Mouse (Mus musculus) cerebellum, adult 9-11 months (tissue): ENCODE data around the gene Fem1a.
A peak's percentile ranks its signal among the peaks of the same experiment; 100 is the strongest.

Experiments
- DNase-seq: peaks from one replicate; pipeline ENCODE4 v3.0.0; 2022

The Fem1a gene

DNA sequence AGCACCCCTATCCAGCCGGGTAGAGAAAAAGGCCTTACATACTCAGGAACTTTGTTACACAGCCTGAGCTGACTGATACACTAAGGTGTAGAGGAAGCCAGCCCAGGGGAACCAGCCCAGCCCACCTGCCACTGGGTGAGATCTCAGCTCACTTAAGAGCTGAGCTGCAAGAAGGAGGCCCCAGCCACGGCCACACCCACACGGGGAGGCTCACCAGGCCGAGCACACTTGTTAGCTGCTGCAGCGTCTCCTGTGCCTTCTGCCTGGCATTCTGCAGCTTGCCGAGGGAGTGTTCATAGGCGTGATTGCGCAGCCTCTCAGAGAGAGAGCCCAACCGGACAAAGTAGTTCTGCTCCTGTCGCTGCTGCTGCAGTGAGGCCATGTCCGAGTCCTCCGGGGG, 24.6 kb downstream of the Fem1a start:
- no peak for DNase-seq

GRCm38 (mm10) chr17:56282802-56283201, 26.2 kb downstream of the Fem1a start:
- peak; percentile 25 for DNase-seq

DNA sequence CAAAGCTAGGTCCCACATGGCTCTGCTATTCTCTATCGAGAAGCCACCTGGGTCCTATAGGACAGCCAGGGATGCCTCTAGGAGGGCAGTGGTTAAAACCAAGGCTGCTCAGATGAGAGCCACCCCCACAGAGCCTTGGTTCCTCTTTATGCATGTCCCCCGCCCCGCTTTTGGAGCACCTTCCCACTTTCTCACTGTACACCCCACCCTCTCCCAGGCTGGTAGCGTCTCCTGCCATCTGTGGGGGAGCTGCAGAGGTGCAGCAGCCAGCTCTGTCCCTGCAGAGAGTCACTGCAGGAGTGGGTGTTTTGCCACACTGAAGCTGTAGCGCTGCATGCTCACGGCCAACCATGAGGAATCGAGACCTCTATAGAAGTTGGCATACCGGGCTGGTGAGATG, 26.7 kb downstream of the Fem1a start:
- DNase-seq = no peak

GRCm38 (mm10) chr17:56285995-56286394, 29.4 kb downstream of the Fem1a start:
- DNase-seq = no peak

DNA sequence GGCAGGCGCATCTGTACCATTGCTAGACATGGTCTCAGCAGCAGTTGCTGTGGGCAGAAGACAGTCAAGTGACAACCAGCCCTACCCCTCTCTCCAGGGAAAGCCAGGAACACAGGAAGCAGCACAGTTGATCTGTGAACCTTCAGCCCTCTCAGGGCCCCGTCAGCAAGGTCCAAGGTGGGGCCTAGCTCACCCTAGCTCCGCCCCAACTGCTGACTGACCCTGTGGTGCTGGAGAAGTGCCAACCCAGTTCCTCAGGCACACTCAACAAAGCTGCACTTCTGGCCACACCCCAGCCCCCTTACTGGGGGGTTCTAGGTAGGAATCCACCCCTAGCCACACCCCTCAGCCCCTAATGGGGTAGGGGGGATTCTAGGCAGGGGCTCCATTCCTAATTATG, 31.2 kb downstream of the Fem1a start:
- no peak for DNase-seq

DNA sequence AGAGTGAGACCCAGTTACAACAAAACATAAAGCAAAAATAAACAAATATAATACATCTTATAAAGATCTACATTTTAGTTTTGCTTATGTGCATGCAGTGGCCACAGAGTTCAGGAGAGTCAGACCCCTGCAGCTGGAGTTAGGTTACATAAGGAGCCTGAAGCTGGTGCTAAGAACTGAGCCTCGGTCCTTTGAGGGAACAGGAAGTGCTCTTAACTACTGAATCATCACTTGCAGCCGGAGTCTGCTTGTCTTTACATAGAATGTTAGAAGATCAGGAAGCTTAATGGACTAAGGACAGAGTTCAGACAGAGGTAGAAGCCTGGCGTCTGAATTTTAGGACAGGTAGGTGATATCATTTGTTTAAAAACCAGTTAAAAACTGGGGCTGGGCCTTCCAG, 32.3 kb downstream of the Fem1a start:
- no peak for DNase-seq

GRCm38 (mm10) chr17:56289371-56290331, 33.0 kb downstream of the Fem1a start:
- DNase-seq = no peak

GRCm38 (mm10) chr17:56290388-56291170, 34.0 kb downstream of the Fem1a start:
- DNase-seq = no peak

- DNase-seq = peak; percentile 71
These were observed 34.5 kb downstream of the Fem1a start for GRCm38 (mm10) chr17:56291171-56291511.

DNA sequence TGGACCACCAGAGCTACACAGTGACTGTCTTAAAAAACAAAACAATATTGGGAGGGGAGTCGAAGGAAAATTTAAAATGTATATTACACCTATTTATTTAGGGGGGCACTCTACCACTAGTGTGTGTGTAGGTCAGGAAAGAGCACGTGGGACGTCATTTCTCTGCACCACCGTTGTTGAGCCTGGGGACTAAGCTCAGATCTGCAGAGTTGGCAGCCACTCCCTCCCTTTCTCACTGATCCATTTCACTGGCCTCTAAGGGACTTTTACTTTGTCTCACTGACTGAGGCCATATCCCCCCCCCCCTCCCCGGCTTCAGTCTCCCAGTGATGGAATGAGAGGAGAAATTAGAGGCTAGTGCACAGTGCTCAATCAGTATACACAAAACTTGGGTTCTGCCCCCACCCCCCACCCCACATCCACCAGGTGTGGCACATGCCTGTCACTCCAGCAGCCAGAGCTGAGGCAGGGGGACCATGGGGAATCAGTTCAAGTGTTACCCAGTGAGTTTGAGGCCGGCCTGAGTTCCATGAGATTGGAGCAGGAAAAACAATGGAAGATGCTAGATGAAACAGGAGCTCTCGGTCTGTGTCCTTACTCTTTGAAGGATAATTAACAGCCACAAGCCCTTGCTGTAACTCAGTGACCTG, 35.3 kb downstream of the Fem1a start:
- DNase-seq = no peak

DNA sequence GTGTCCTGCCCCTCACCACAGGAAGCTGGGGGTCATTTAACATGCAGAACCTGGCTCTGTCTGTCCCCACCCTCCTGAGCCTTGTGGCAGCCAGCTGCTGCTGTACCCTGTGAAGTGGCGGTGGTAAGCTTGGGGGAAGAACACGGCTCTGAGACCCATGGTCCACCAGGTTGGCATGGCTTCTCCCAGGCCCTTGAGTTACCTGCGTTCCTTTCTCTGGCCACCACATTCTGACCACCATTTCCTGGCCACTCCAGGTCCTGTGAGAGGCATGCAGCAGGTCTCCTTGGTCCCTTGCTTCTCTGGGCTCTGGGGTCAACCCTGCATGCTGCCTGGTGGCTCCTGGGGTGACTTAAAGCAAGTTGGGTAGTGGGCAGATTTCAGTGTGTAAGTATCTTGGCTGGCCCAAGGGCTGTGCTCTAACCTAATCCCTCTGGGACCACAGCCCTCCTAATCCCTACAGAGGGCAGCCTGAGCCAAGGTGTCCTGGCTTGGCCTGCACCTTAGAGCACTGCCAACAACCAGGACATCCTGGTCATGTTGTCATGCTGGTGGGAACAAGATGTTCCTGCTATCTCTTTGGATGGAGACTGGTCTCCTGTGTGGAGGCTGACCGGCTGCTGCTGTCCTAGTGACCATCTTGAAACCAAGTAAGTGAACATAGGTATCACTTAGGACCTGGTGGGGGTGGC, 36.1 kb downstream of the Fem1a start, which contains the start of gene Plin3:
Gene Plin3 (minus strand): TSS at position 343 of the 692 bp plus-strand sequence.
- no peak for DNase-seq

- no peak for DNase-seq
These were observed 36.7 kb downstream of the Fem1a start for GRCm38 (mm10) chr17:56293291-56293690.

DNA sequence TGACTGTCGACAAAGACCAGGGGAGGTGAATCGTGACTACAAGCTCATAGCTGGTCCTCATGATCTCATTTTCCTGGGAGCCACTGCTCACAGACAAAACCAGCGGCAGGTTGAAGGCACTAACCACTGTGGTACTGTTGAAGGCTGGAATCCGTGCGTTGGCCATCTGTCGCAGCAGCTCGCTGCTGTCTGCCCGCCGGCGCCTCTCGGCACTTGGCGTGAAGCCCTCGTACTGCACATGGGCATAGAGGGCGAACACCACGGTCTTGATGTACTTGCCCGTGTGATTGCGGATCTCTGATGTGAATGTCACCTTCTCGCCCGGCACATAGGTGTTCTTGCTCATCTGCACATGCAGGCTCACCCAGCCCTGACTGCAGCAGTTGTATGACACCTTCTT, 37.6 kb downstream of the Fem1a start:
- DNase-seq = peak; percentile 77

GRCm38 (mm10) chr17:56296201-56296600, 39.6 kb downstream of the Fem1a start:
- no peak for DNase-seq

- no peak for DNase-seq
These were observed 41.6 kb downstream of the Fem1a start for GRCm38 (mm10) chr17:56298238-56298637.

- DNase-seq = no peak
These were observed 43.6 kb downstream of the Fem1a start, which contains the start of gene Arrdc5 for GRCm38 (mm10) chr17:56300186-56300585. TSS of gene Arrdc5 (minus strand) at chr17:56300286.

GRCm38 (mm10) chr17:56302363-56302996, 45.9 kb downstream of the Fem1a start:
- no peak for DNase-seq

- no peak for DNase-seq
These were observed 46.7 kb downstream of the Fem1a start, which contains the start of gene Uhrf1 for GRCm38 (mm10) chr17:56303160-56303846. TSS of gene Uhrf1 (plus strand) at chr17:56303321.

DNA sequence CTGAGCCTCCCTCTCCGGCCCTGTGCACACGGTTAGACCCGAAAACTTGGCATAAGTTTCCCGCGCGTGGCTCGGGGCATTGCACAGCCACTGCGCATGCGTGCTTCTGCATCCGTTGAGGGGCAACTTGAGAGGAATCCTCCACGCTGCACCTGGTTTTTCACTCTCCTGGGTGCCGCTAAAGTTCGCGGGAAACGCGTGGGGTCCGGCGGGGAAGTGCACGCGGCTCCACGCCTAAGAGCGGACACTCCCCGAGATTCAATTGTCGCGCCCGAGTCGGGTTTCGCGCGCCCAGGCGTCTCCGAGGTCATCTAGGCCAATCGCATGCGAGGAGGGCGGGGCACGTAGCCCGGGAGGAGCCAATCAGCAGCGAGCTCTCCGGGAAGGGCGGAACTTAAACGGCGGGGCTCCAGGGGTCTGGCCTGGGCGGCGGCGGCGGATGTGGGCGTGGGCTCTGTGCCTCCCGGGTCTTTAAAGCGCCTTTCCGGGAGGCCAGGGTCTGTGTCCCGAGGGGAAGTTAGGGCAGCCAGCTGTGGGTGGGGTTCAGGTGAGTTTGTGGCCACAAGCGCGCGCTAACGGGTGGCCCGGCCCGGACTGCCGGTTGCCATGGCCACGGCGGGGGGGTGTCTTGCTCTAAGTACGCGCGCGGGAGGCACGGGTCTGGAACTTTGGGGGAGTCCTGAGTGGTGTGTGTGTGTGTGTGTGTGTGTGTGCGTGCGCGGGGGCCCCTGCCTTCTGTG, 47.4 kb downstream of the Fem1a start:
- peak; percentile 90 for DNase-seq

- DNase-seq = no peak
These were observed 48.1 kb downstream of the Fem1a start for GRCm38 (mm10) chr17:56304718-56305117.

GRCm38 (mm10) chr17:56305156-56305555, 48.5 kb downstream of the Fem1a start:
- DNase-seq = no peak
